Mouse (Mus musculus): Measurements from ENCODE around the gene Map2k5. TPM values are rescaled to one million over a fixed set of nuclear protein-coding genes. Genes with fewer than 3 reads are reported as not detected.

The Map2k5 gene
- polyA plus RNA-seq, 1 experiment, result 38.0 TPM

DNA sequence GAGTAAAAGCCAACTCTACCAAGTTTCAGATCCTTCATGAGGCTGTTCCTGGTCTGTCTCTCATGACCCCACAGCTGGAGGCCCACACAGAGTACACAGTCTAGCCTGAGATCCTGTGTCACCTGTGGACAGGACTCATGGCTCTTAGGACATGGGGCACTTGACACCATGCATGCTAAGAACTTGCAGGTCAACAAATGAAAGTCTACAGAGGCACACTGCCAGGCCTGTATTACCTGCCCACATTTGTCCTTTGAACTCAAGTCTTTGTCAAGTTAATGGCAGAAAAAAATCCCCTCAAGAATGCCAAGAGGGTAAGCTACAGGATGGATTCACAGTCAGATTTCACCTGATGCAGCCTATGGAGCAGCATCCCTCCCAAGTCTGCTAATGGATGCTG lies 62.5 kb downstream of the Map2k5 start:
- no peaks in the 10 kb centered on the region for H3K4me1 ChIP-seq (ENCODE audit: control insufficient read depth, insufficient read depth, low read length)
- TF ChIP-seq POLR2A (IDR thresholded peaks at IDR 0.05; ENCODE audit: borderline replicate concordance, extremely low read depth, low read depth, low read length), result no peak
- no peak for TF ChIP-seq CTCF (IDR thresholded peaks at IDR 0.05; ENCODE audit: insufficient read depth, low read length)
- DNase-seq, result no peak
- no peak overlapping the region for H3K4me3 ChIP-seq (replicated peaks; ENCODE audit: extremely low read depth, low read depth, low read length)

DNA sequence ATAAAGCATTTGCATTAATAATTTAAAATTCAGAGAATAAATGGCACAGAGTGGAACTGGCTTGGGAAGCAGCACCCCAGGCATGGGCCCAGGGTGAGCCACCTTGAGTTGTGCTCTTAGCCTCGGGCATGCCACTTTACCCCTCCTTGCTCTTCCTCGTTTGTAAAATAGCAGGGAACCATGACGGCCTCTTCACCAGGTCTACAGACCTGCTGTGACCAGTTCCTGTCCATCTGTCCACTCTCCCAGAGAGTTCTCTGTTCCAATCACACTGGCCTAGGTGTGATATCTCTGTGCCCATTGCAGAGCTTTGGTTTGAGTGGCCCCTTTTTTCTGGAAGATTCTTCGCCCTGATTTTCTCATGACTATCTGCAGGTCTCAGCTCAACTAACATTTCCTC lies 63.6 kb downstream of the Map2k5 start:
- no peak for TF ChIP-seq POLR2A (IDR thresholded peaks at IDR 0.05; ENCODE audit: borderline replicate concordance, extremely low read depth, low read depth, low read length)
- no peak for TF ChIP-seq CTCF (IDR thresholded peaks at IDR 0.05; ENCODE audit: insufficient read depth, low read length)
- H3K4me3 ChIP-seq (replicated peaks; ENCODE audit: extremely low read depth, low read depth, low read length), result no peak overlapping the region
- DNase-seq, result no peak
- 69% methylated on average over 4 of the region's 4 CpGs for WGBS
- no peaks in the 10 kb centered on the region for H3K4me1 ChIP-seq (ENCODE audit: control insufficient read depth, insufficient read depth, low read length)

DNA sequence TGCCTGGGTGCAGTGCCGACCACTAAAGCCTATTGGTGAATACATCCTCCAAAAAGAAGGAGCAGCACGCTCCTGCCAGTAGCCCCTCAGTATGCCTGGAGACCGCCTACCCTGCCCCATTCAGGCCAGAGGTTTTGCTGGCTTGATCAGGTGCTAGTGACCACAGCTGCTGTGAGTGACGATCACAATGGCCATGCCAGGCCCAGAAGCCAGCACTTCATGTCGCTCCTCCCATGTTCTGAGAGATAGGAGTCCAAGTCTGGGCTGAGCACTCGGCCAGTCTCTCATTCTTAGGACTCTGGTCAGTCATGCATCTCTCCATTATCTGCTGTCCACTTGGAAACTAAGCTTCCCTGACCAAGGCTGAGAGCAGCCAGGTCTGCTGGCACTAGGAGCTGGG lies 67.7 kb downstream of the Map2k5 start:
- no peak overlapping the region for H3K4me3 ChIP-seq (replicated peaks; ENCODE audit: extremely low read depth, low read depth, low read length)
- 90% methylated on average over 6 of the region's 6 CpGs for WGBS
- DNase-seq, result no peak
- TF ChIP-seq CTCF (IDR thresholded peaks at IDR 0.05; ENCODE audit: insufficient read depth, low read length), result no peak
- no peak for TF ChIP-seq POLR2A (IDR thresholded peaks at IDR 0.05; ENCODE audit: borderline replicate concordance, extremely low read depth, low read depth, low read length)
- H3K4me1 ChIP-seq (ENCODE audit: control insufficient read depth, insufficient read depth, low read length), result no peaks in the 10 kb centered on the region

DNA sequence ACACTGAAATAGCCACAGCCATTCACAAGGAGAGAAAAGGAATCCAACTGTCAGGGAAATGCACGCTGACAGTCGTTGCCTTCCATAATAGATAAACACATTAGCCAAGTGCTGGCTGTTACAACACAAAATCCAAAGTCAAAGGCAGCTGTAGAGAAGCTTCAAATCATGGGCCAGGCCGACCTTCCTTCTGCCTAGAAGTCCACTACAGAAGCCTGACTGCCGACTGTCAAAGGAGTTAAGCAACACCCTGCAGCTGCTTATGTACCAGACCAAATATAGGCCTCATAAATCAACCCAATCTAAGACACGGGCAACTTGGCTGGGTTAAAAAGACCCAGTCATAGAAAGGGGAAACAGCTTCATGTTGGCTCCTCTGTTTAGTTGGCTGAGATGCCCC lies 68.7 kb downstream of the Map2k5 start:
- TF ChIP-seq POLR2A (IDR thresholded peaks at IDR 0.05; ENCODE audit: borderline replicate concordance, extremely low read depth, low read depth, low read length) (no peak), CTCF (IDR thresholded peaks at IDR 0.05; ENCODE audit: insufficient read depth, low read length) (no peak)
- H3K4me3 ChIP-seq (replicated peaks; ENCODE audit: extremely low read depth, low read depth, low read length), result no peak overlapping the region
- 33% methylated on average over 5 of the region's 5 CpGs for WGBS
- H3K4me1 ChIP-seq (ENCODE audit: control insufficient read depth, insufficient read depth, low read length), result no peaks in the 10 kb centered on the region
- DNase-seq, result no peak

DNA sequence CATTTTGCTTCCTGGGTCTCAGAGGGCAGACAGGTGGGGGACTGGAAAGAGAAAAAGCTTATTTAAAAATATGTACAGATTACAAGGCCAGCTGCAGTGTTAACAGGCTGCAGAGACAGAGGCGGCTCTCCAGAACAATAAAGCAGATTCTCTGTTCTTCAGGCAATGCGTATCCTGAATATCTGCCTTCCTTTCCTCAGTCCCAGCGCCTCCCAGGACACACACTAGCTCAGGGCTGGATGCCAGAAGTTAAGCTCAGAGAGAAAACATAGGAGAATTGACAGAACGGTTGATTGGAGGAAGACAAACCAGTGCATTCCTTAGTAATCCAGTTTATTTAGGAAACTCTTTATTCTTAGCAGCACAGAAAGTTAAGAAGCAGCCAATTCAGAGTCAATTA lies 69.3 kb downstream of the Map2k5 start:
- Histone ChIP-seq H3K4me3 (replicated peaks; ENCODE audit: extremely low read depth, low read depth, low read length) (no peak overlapping the region), H3K4me1 (ENCODE audit: control insufficient read depth, insufficient read depth, low read length) (no peaks in the 10 kb centered on the region)
- 43% methylated on average over 4 of the region's 4 CpGs for WGBS
- no peak for TF ChIP-seq POLR2A (IDR thresholded peaks at IDR 0.05; ENCODE audit: borderline replicate concordance, extremely low read depth, low read depth, low read length)
- no peak for TF ChIP-seq CTCF (IDR thresholded peaks at IDR 0.05; ENCODE audit: insufficient read depth, low read length)
- no peak for DNase-seq

DNA sequence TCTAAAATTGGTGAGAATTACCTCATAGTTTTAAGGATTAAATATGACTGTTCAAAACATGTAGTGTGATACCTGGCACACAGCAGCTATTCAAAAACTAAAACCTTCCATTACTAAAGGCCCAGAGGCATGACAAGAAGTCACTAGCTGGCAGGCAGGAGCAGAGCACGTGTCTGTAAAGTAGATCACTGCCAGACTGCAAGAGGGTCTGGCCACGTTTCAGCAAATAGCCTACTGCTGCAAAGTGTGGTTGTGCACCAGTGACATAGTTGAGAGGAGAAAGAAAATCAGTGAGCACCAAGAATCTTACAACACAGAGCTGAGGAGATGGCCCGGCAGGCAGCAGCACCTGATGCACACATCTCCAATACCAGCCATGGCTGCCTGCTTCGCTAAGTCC lies 75.2 kb downstream of the Map2k5 start:
- Histone ChIP-seq H3K4me3 (replicated peaks; ENCODE audit: extremely low read depth, low read depth, low read length) (no peak overlapping the region), H3K4me1 (ENCODE audit: control insufficient read depth, insufficient read depth, low read length) (no peaks in the 10 kb centered on the region)
- 85% methylated on average over 4 of the region's 4 CpGs for WGBS
- no peak for TF ChIP-seq CTCF (IDR thresholded peaks at IDR 0.05; ENCODE audit: insufficient read depth, low read length)
- no peak for TF ChIP-seq POLR2A (IDR thresholded peaks at IDR 0.05; ENCODE audit: borderline replicate concordance, extremely low read depth, low read depth, low read length)
- no peak for DNase-seq

GRCm38 (mm10) chr9:63298656-63299055 lies 79.0 kb downstream of the Map2k5 start:
- 98% methylated on average over 3 of the region's 3 CpGs for WGBS

DNA sequence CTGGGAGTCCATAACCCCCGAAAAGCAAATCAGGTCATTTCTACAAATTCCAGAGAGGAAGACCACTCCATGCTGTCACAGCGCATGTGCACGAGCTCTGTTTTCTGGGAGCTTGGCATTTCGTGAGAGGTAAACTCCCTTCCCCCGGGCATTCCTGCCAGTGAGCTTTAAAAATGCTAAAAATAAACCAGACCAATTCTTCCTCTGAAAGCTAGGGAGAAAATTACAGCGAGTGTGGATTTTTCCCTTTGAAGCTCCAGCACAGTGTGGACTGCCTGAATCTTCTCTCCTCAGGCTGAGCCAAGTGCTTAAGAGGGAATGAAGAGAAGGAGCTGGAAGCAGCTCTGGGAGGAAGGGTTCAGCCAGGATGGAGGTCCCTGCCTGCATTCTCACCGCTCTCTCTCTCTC lies 82.1 kb downstream of the Map2k5 start:
- no peaks in the 10 kb centered on the region for H3K4me1 ChIP-seq (ENCODE audit: control insufficient read depth, insufficient read depth, low read length)
- no peak for DNase-seq
- H3K4me3 ChIP-seq (replicated peaks; ENCODE audit: extremely low read depth, low read depth, low read length), result no peak overlapping the region
- 68% methylated on average over 7 of the region's 7 CpGs for WGBS
- no peak for TF ChIP-seq CTCF (IDR thresholded peaks at IDR 0.05; ENCODE audit: insufficient read depth, low read length)
- TF ChIP-seq POLR2A (IDR thresholded peaks at IDR 0.05; ENCODE audit: borderline replicate concordance, extremely low read depth, low read depth, low read length), result no peak

More at GRCm38 (mm10) chr9:63298656-63299055, 79.0 kb downstream of the Map2k5 start:
- TF ChIP-seq CTCF (IDR thresholded peaks at IDR 0.05; ENCODE audit: insufficient read depth, low read length), result no peak
- TF ChIP-seq POLR2A (IDR thresholded peaks at IDR 0.05; ENCODE audit: borderline replicate concordance, extremely low read depth, low read depth, low read length), result no peak
- DNase-seq, result no peak
- Histone ChIP-seq H3K4me1 (ENCODE audit: control insufficient read depth, insufficient read depth, low read length) (no peaks in the 10 kb centered on the region), H3K4me3 (replicated peaks; ENCODE audit: extremely low read depth, low read depth, low read length) (no peak overlapping the region)

DNA sequence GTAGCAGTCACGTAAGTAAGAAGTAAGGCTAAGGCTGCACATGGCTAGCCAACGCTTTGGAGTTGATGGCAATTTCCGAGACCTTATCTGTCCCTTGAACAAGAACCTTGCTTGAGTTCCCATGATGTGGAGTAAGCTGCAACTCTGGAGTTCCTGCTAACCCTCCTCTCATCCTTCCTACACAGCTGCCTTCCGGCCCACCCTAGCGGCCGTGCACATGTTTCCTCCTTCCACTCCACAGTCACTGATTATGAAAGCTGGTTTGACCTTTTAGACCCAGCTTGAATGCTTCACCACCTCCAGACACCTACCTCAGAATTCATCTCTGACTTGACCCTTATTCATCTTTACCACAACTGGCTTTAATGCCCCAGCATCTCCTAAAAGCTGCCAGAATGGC lies 82.9 kb downstream of the Map2k5 start:
- no peak for TF ChIP-seq POLR2A (IDR thresholded peaks at IDR 0.05; ENCODE audit: borderline replicate concordance, extremely low read depth, low read depth, low read length)
- TF ChIP-seq CTCF (IDR thresholded peaks at IDR 0.05; ENCODE audit: insufficient read depth, low read length), result no peak
- Histone ChIP-seq H3K4me3 (replicated peaks; ENCODE audit: extremely low read depth, low read depth, low read length) (no peak overlapping the region), H3K4me1 (ENCODE audit: control insufficient read depth, insufficient read depth, low read length) (no peaks in the 10 kb centered on the region)
- 70% methylated on average over 6 of the region's 6 CpGs for WGBS
- DNase-seq, result no peak

DNA sequence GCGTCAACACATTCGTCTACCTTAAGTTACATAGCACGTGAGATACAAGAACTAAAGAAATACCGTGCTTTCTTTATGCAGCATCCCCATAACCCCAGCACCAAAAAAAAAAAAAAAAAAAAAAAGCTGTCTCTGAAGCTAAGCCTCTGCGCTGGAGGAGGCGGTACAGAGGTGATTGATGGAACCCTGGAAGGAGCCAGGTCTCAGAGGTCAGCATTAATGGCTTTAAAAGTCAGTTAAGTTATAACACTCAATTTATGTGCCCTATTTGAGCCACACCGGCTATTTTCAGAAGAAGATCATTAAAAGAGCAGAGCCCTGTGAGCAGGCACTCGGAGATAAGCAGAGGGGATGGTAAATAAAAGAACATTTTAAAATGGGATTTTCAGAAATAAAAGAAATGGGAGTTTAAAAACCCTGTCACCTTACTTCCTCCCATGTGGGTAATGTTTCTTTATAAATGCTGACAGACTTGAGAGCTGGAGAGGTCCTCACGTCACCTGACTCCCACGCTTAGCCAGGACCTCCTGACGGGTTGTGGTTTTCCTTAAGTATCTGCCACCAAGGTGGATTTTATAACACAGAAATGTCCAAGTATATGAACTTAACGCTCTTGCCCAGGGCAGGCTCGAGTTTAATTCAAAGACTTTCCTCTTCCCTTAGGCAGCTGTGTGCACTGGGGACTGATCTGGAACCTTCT lies 83.8 kb downstream of the Map2k5 start:
- TF ChIP-seq CTCF (IDR thresholded peaks at IDR 0.05; ENCODE audit: insufficient read depth, low read length), result no peak
- no peak for TF ChIP-seq POLR2A (IDR thresholded peaks at IDR 0.05; ENCODE audit: borderline replicate concordance, extremely low read depth, low read depth, low read length)
- Histone ChIP-seq H3K4me1 (ENCODE audit: control insufficient read depth, insufficient read depth, low read length) (no peaks in the 10 kb centered on the region), H3K4me3 (replicated peaks; ENCODE audit: extremely low read depth, low read depth, low read length) (no peak overlapping the region)
- 59% methylated on average over 13 of the region's 13 CpGs for WGBS
- peak; percentile 12 for DNase-seq

Data from lung, adult 2 months (tissue).